Mouse (Mus musculus) heart, postnatal 0 days (tissue): ENCODE measurements around the gene Serpina5. TPM values are rescaled to one million over a fixed set of nuclear protein-coding genes. Genes with fewer than 3 reads are reported as not detected.

ENCODE experiments used
- ATAC-seq: fragments of 200-750 bp; cut with Nextera tagmentation; 2 replicates; pipeline ENCODE4 v1.8.0; 2017; ENCODE audit warnings: low read depth, moderate number of reproducible peaks, moderate library complexity; ENCODE audit not compliant: insufficient read depth
- DNase-seq: peaks from one replicate; pipeline ENCODE4 v3.0.0-alpha.2; 2016; ENCODE audit warnings: low spot score
- H3K27ac ChIP-seq: fragments of 300-500 bp; sonication (generic); 2 replicates; pipeline ENCODE4 v1.5.1; 2014; ENCODE audit warnings: low read depth, mild to moderate bottlenecking
- H3K27me3 ChIP-seq: fragments of 300-500 bp; sonication (generic); 2 replicates; pipeline ENCODE4 v1.6.1; 2014; ENCODE audit warnings: low read length, mixed read lengths; ENCODE audit not compliant: control insufficient read depth, insufficient read depth
- H3K36me3 ChIP-seq: fragments of 300-500 bp; sonication (generic); replicated peaks from 2 replicates; pipeline ENCODE4 v1.6.1; 2014; ENCODE audit warnings: low read length, mixed read lengths; ENCODE audit not compliant: control insufficient read depth, insufficient read depth
- H3K4me1 ChIP-seq: fragments of 300-500 bp; sonication (generic); 2 replicates; pipeline ENCODE4 v1.6.1; 2014; ENCODE audit warnings: antibody characterized with exemption; ENCODE audit not compliant: control insufficient read depth, insufficient read depth
- H3K4me2 ChIP-seq: fragments of 300-500 bp; sonication (generic); 2 replicates; pipeline ENCODE4 v1.6.1; 2014; ENCODE audit warnings: low read depth, mild to moderate bottlenecking, low read length, moderate library complexity
- H3K4me3 ChIP-seq: fragments of 300-500 bp; sonication (generic); 2 replicates; pipeline ENCODE4 v1.5.1; 2014; ENCODE audit warnings: low read depth, low read length
- H3K9ac ChIP-seq: fragments of 300-500 bp; sonication (generic); replicated peaks from 2 replicates; pipeline ENCODE4 v1.6.1; 2014; ENCODE audit warnings: low read depth, low read length, mixed read lengths
- H3K9me3 ChIP-seq: fragments of 300-500 bp; sonication (generic); replicated peaks from 2 replicates; pipeline ENCODE4 v1.6.1; 2016; ENCODE audit warnings: low read length; ENCODE audit not compliant: control insufficient read depth
- CTCF ChIP-seq: IDR thresholded peaks from 2 replicates; pipeline ENCODE4 v1.5.1; 2016; ENCODE audit warnings: antibody characterized with exemption, control low read depth, low read depth
- EP300 ChIP-seq: IDR thresholded peaks from 2 replicates; pipeline ENCODE4 v1.6.1; 2016; ENCODE audit warnings: antibody characterized with exemption, low read depth
- WGBS: fragments of 180-500 bp; shearing (Covaris S2); extraction: QIAGEN DNeasy Blood & Tissue Kit; methylation state at CpG from one replicate; pipeline ENCODE4 v1.1.7; 2014; 5-methylcytosine and 5-hydroxymethylcytosine counted together
- polyA plus RNA-seq: library from polyadenylated mRNA; unstranded; fragments of >200 nt; fragmentation: Nextera tagmentation; extraction: Ambion mirVana; gene quantifications from 2 replicates; pipeline ENCODE4 v1.2.1, GENCODE M21; 2015
- total RNA-seq: library from RNA; depleted of rRNA; stranded (reverse); fragments of >200 nt; gene quantifications from 2 replicates; pipeline ENCODE4 v1.2.3, GENCODE M21; 2014; ENCODE audit warnings: low replicate concordance

The Serpina5 gene
- total and polyA plus RNA-seq, 2 experiments from 2014 or later: not detected

GRCm38 (mm10) chr12:104061862-104062261 is 39.1 kb upstream of the Serpina5 start:
- TF ChIP-seq EP300 (no peak), CTCF (no peak)
- Histone ChIP-seq H3K4me2 (no peak overlapping the region), H3K27ac (no peak overlapping the region), H3K4me1 (no peaks in the 10 kb centered on the region), H3K27me3 (0 out of 2 replicates have a peak, but pooled peaks cover 4% of the 10 kb centered on the region), H3K9ac (no peak overlapping the region), H3K4me3 (no peak overlapping the region), H3K9me3 (no peaks in the 10 kb centered on the region), H3K36me3 (no peaks in the 10 kb centered on the region)
- ATAC-seq: no peak
- 49% methylated on average over 2 of the region's 2 CpGs for WGBS
- DNase-seq: no peak

- no peak for DNase-seq
- TF ChIP-seq CTCF (no peak), EP300 (no peak)
- Histone ChIP-seq H3K27me3 (no peaks in the 10 kb centered on the region), H3K4me3 (no peak overlapping the region), H3K27ac (no peak overlapping the region), H3K9me3 (no peaks in the 10 kb centered on the region), H3K9ac (no peak overlapping the region), H3K36me3 (no peaks in the 10 kb centered on the region), H3K4me2 (no peak overlapping the region), H3K4me1 (no peaks in the 10 kb centered on the region)
- 51% methylated on average over 4 of the region's 4 CpGs for WGBS
- no peak for ATAC-seq
Observed at GRCm38 (mm10) chr12:104064532-104064931, 36.4 kb upstream of the Serpina5 start.

- H3K27me3 ChIP-seq: no peaks in the 10 kb centered on the region
- H3K36me3 ChIP-seq: no peaks in the 10 kb centered on the region
- H3K4me2 ChIP-seq: no peak overlapping the region
- H3K27ac ChIP-seq: no peak overlapping the region
- H3K9ac ChIP-seq: no peak overlapping the region
- no peak overlapping the region for H3K4me3 ChIP-seq
- no peak for ATAC-seq
- H3K4me1 ChIP-seq: no peaks in the 10 kb centered on the region
- H3K9me3 ChIP-seq: no peaks in the 10 kb centered on the region
- 69% methylated on average over 4 of the region's 4 CpGs for WGBS
- DNase-seq: no peak
- TF ChIP-seq EP300: no peak
- TF ChIP-seq CTCF: no peak
Observed at GRCm38 (mm10) chr12:104064996-104065395, 35.9 kb upstream of the Serpina5 start.

GRCm38 (mm10) chr12:104066241-104066640 is 34.7 kb upstream of the Serpina5 start:
- H3K27ac ChIP-seq: no peak overlapping the region
- 21% methylated on average over 8 of the region's 8 CpGs for WGBS
- no peaks in the 10 kb centered on the region for H3K27me3 ChIP-seq
- no peak overlapping the region for H3K9ac ChIP-seq
- no peak for ATAC-seq
- H3K36me3 ChIP-seq: no peaks in the 10 kb centered on the region
- peak; percentile 72 for DNase-seq
- no peak overlapping the region for H3K4me2 ChIP-seq
- no peaks in the 10 kb centered on the region for H3K4me1 ChIP-seq
- no peak for TF ChIP-seq EP300
- peak; percentile 74 for TF ChIP-seq CTCF
- no peak overlapping the region for H3K4me3 ChIP-seq
- H3K9me3 ChIP-seq: no peaks in the 10 kb centered on the region

GRCm38 (mm10) chr12:104067549-104067948 is 33.4 kb upstream of the Serpina5 start:
- DNase-seq (peak; percentile 66), ATAC-seq (peak; percentile 73; the same call in 1 of the 2 replicates)
- Histone ChIP-seq H3K27ac (no peak overlapping the region), H3K4me1 (no peaks in the 10 kb centered on the region), H3K36me3 (no peaks in the 10 kb centered on the region), H3K9me3 (no peaks in the 10 kb centered on the region), H3K4me2 (peak overlapping the region; percentile 46), H3K27me3 (no peaks in the 10 kb centered on the region), H3K9ac (no peak overlapping the region), H3K4me3 (peak overlapping the region; percentile 33)
- TF ChIP-seq CTCF: no peak
- no peak for TF ChIP-seq EP300
- 22% methylated on average over 4 of the region's 4 CpGs for WGBS

- no peak for TF ChIP-seq EP300
- TF ChIP-seq CTCF: peak; percentile 76
- H3K9ac ChIP-seq: no peak overlapping the region
- H3K27me3 ChIP-seq: no peaks in the 10 kb centered on the region
- no peak overlapping the region for H3K4me3 ChIP-seq
- DNase-seq (peak; percentile 53), ATAC-seq (no peak)
- H3K36me3 ChIP-seq: no peaks in the 10 kb centered on the region
- 6% methylated on average over 2 of the region's 2 CpGs for WGBS
- no peaks in the 10 kb centered on the region for H3K9me3 ChIP-seq
- no peak overlapping the region for H3K27ac ChIP-seq
- H3K4me2 ChIP-seq: no peak overlapping the region
- H3K4me1 ChIP-seq: no peaks in the 10 kb centered on the region
Observed at GRCm38 (mm10) chr12:104069620-104070019, 31.3 kb upstream of the Serpina5 start.
